Mouse (Mus musculus) heart, embryonic 16.5 days (tissue): ENCODE measurements at regions not wholly inside any gene's neighbourhood (a gene's known extent, or its start where the extent isn't known, plus 50 kb on each side); places are given as distances from the start of the nearest gene placed in this dataset.
A peak's percentile ranks its signal among the peaks of the same experiment; 100 is the strongest.
"Not testable (repeated sequence)": the region's sequence is repeated elsewhere in the genome, so short reads cannot be mapped to it uniquely, and the experiment has no call there.

ENCODE experiments used
- ATAC-seq: fragments of 200-750 bp; cut with Nextera tagmentation; replicated peaks from 2 replicates; pipeline ENCODE4 v1.8.0; 2017; ENCODE audit warnings: moderate number of reproducible peaks; ENCODE audit not compliant: insufficient read depth, low FRiP score; ENCODE audit errors: extremely low read depth
- H3K27ac ChIP-seq: fragments of 300-500 bp; sonication (generic); 2 replicates; pipeline ENCODE4 v1.5.1; 2014; ENCODE audit warnings: mild to moderate bottlenecking, low read length, control low read depth, moderate library complexity
- H3K27me3 ChIP-seq: fragments of 300-500 bp; sonication (generic); 2 replicates; pipeline ENCODE4 v1.6.1; 2014; ENCODE audit warnings: low read length, mixed read lengths; ENCODE audit not compliant: control insufficient read depth, insufficient read depth
- H3K36me3 ChIP-seq: fragments of 300-500 bp; sonication (generic); 2 replicates; pipeline ENCODE4 v1.6.1; 2014; ENCODE audit not compliant: control insufficient read depth, insufficient read depth
- H3K4me1 ChIP-seq: fragments of 300-500 bp; sonication (generic); 2 replicates; pipeline ENCODE4 v1.6.1; 2014; ENCODE audit warnings: low read length, mixed read lengths; ENCODE audit not compliant: control insufficient read depth, insufficient read depth
- H3K4me2 ChIP-seq: fragments of 300-500 bp; sonication (generic); 2 replicates; pipeline ENCODE4 v1.6.1; 2014; ENCODE audit warnings: low read depth, mild to moderate bottlenecking, control low read depth, low read length
- H3K4me3 ChIP-seq: fragments of 300-500 bp; sonication (generic); 2 replicates; pipeline ENCODE4 v1.5.1; 2014; ENCODE audit warnings: mild to moderate bottlenecking, control low read depth, low read length
- H3K9ac ChIP-seq: fragments of 300-500 bp; sonication (generic); 2 replicates; pipeline ENCODE4 v1.6.1; 2014; ENCODE audit warnings: low read length, control low read depth
- H3K9me3 ChIP-seq: fragments of 300-500 bp; sonication (generic); replicated peaks from 2 replicates; pipeline ENCODE4 v1.6.1; 2016; ENCODE audit warnings: low read length; ENCODE audit not compliant: control insufficient read depth
- WGBS: fragments of 180-500 bp; shearing (Covaris S2); extraction: QIAGEN DNeasy Blood & Tissue Kit; methylation state at CpG from one replicate; pipeline ENCODE4 v1.1.7; 2014; 5-methylcytosine and 5-hydroxymethylcytosine counted together

GRCm38 (mm10) chr7:73607450-73608005 is 65.9 kb upstream of the Chd2 start:
- Histone ChIP-seq H3K27ac (peak overlapping the region; percentile 86), H3K4me3 (peak overlapping the region; percentile 54), H3K4me2 (peak overlapping the region; percentile 81), H3K9me3 (no peaks in the 10 kb centered on the region), H3K27me3 (no peaks in the 10 kb centered on the region), H3K4me1 (peaks cover 10% of the 10 kb centered on the region), H3K36me3 (no peaks in the 10 kb centered on the region), H3K9ac (peak overlapping the region; percentile 73)
- WGBS, result 6% methylated on average over 11 of the region's 11 CpGs
- 0 out of 2 replicates have a peak, but pooled peaks have one; percentile 34 for ATAC-seq

- H3K9ac ChIP-seq, result peak overlapping the region; percentile 73
- no peaks in the 10 kb centered on the region for H3K9me3 ChIP-seq
- H3K4me2 ChIP-seq, result peak overlapping the region; percentile 81
- peak overlapping the region; percentile 54 for H3K4me3 ChIP-seq
- WGBS, result 4% methylated on average over 30 of the region's 30 CpGs
- H3K4me1 ChIP-seq, result peaks cover 10% of the 10 kb centered on the region
- ATAC-seq, result peak; percentile 93
- H3K27me3 ChIP-seq, result no peaks in the 10 kb centered on the region
- no peaks in the 10 kb centered on the region for H3K36me3 ChIP-seq
- H3K27ac ChIP-seq, result peak overlapping the region; percentile 91
Measured at GRCm38 (mm10) chr7:73606677-73607449, 65.2 kb upstream of the Chd2 start.

- no peak for ATAC-seq
- H3K4me1 ChIP-seq, result peaks cover 10% of the 10 kb centered on the region
- H3K36me3 ChIP-seq, result no peaks in the 10 kb centered on the region
- no peak overlapping the region for H3K4me3 ChIP-seq
- H3K9ac ChIP-seq, result no peak overlapping the region
- no peaks in the 10 kb centered on the region for H3K27me3 ChIP-seq
- peaks cover 5% of the 10 kb centered on the region; the same call in 1 of the 2 replicates for H3K9me3 ChIP-seq
- WGBS, result 74% methylated on average over 2 of the region's 2 CpGs
- H3K4me2 ChIP-seq, result no peak overlapping the region
- H3K27ac ChIP-seq, result no peak overlapping the region
Measured at GRCm38 (mm10) chr7:73604597-73604996, 63.0 kb upstream of the Chd2 start.

GRCm38 (mm10) chr7:73602815-73603551 is 61.4 kb upstream of the Chd2 start:
- 57% methylated on average over 4 of the region's 4 CpGs for WGBS

GRCm38 (mm10) chr7:73601336-73601735 is 59.7 kb upstream of the Chd2 start:
- no peak overlapping the region for H3K9ac ChIP-seq

More at GRCm38 (mm10) chr7:73602815-73603551, 61.4 kb upstream of the Chd2 start:
- H3K36me3 ChIP-seq, result no peaks in the 10 kb centered on the region
- ATAC-seq, result no peak
- H3K4me3 ChIP-seq, result no peak overlapping the region
- 0 out of 2 replicates have a peak overlapping the region, but pooled peaks have one; percentile 2 for H3K27ac ChIP-seq
- peaks cover 7% of the 10 kb centered on the region for H3K4me1 ChIP-seq
- no peak overlapping the region for H3K9ac ChIP-seq
- peaks cover 5% of the 10 kb centered on the region; the same call in 1 of the 2 replicates for H3K9me3 ChIP-seq
- H3K4me2 ChIP-seq, result no peak overlapping the region
- H3K27me3 ChIP-seq, result no peaks in the 10 kb centered on the region

GRCm38 (mm10) chr7:73600776-73601175 is 59.1 kb upstream of the Chd2 start:
- no peak overlapping the region for H3K4me2 ChIP-seq
- H3K27ac ChIP-seq, result no peak overlapping the region
- H3K9me3 ChIP-seq, result peaks cover 5% of the 10 kb centered on the region; the same call in 1 of the 2 replicates
- no peaks in the 10 kb centered on the region for H3K27me3 ChIP-seq
- peaks cover 25% of the 10 kb centered on the region for H3K4me1 ChIP-seq
- H3K4me3 ChIP-seq, result no peak overlapping the region
- ATAC-seq, result no peak
- no peaks in the 10 kb centered on the region for H3K36me3 ChIP-seq
- no peak overlapping the region for H3K9ac ChIP-seq
- WGBS, result 54% methylated on average over 1 of the region's 1 CpGs

More at GRCm38 (mm10) chr7:73601336-73601735, 59.7 kb upstream of the Chd2 start:
- no peak overlapping the region for H3K4me2 ChIP-seq
- no peaks in the 10 kb centered on the region for H3K27me3 ChIP-seq
- WGBS, result 70% methylated on average over 2 of the region's 2 CpGs
- H3K9me3 ChIP-seq, result peaks cover 5% of the 10 kb centered on the region; the same call in 1 of the 2 replicates
- no peak for ATAC-seq
- peaks cover 19% of the 10 kb centered on the region for H3K4me1 ChIP-seq
- H3K27ac ChIP-seq, result no peak overlapping the region
- no peak overlapping the region for H3K4me3 ChIP-seq
- H3K36me3 ChIP-seq, result no peaks in the 10 kb centered on the region

GRCm38 (mm10) chr7:73600003-73600385 is 58.4 kb upstream of the Chd2 start:
- not testable (repeated sequence) for H3K27me3 ChIP-seq, ATAC-seq, H3K4me2 ChIP-seq, H3K36me3 ChIP-seq, H3K4me3 ChIP-seq, H3K27ac ChIP-seq, H3K9ac ChIP-seq, H3K9me3 ChIP-seq
- H3K4me1 ChIP-seq, result peaks cover 27% of the 10 kb centered on the region
- WGBS, result 88% methylated on average over 3 of the region's 3 CpGs

GRCm38 (mm10) chr7:73599354-73600002 is 57.8 kb upstream of the Chd2 start:
- Histone ChIP-seq H3K27me3 (no peaks in the 10 kb centered on the region), H3K4me2 (no peak overlapping the region), H3K9ac (no peak overlapping the region), H3K4me3 (no peak overlapping the region), H3K9me3 (peaks cover 5% of the 10 kb centered on the region; the same call in 1 of the 2 replicates), H3K27ac (no peak overlapping the region), H3K4me1 (peaks cover 27% of the 10 kb centered on the region), H3K36me3 (no peaks in the 10 kb centered on the region)
- ATAC-seq, result no peak
- WGBS, result 89% methylated on average over 9 of the region's 9 CpGs
